ENCODE assay signal across 25 mouse cellular contexts in genomic region chr10:71148226-71148625, GRCm38 (mm10). TPM values are rescaled to one million over a fixed set of nuclear protein-coding genes. Genes with fewer than 3 reads are reported as not detected.
DNase-seq lines count a peak whose midpoint lies in the region; ATAC-seq and TF ChIP-seq lines count a peak whose summit lies in the region.
"Had no signal": no experiment of that assay in that cellular context is flagged by ENCODE, and none has a peak within 500 bp of the region (broad histone marks: within the 10 kb centered on the region; RNA-seq: fewer than 3 reads in every experiment).

No protein-coding gene starts in this region.

- no peak for DNase-seq in lung, embryonic 14.5 days
- DNase-seq in lung, postnatal 25 days (ENCODE audit: low spot score), result no peak
- no peak for DNase-seq in lung, postnatal 10 days
- peak; percentile 38 for DNase-seq in testis, postnatal 10 days (ENCODE audit: low spot score)
- no peak for DNase-seq in testis, postnatal 14 days (ENCODE audit: low spot score)
- no peak for DNase-seq in left cerebral cortex, postnatal 36 days (ENCODE audit: low spot score in 2 of 2)
- DNase-seq: adrenal gland, adult 8-10 months; adrenal gland, postnatal 14 days; adrenal gland, postnatal 36 days; cerebellum, adult 11-12 months; cerebellum, adult 2 months; cerebellum, adult 9-10 months; cerebellum, postnatal 10 days; cerebellum, postnatal 25 days; forebrain, postnatal 0 days had no signal

- ATAC-seq in lung, embryonic 14.5 days (ENCODE audit: insufficient read depth), result no peak
- no peak for ATAC-seq in lung, embryonic 16.5 days (ENCODE audit: low read depth)
- ATAC-seq: activated CD4-positive, CD25-positive, alpha-beta regulatory T cell, adult 4 months; forebrain, embryonic 15.5 days; forebrain, postnatal 0 days had no signal

- no peaks in the 10 kb centered on the region for H3K36me3 ChIP-seq in lung, embryonic 14.5 days (ENCODE audit: insufficient read depth)
- no peaks in the 10 kb centered on the region for H3K36me3 ChIP-seq in lung, embryonic 16.5 days (ENCODE audit: control insufficient read depth, insufficient read depth, low read length)
- H3K36me3 ChIP-seq: embryonic facial prominence, embryonic 10.5 days; embryonic facial prominence, embryonic 12.5 days; forebrain, embryonic 10.5 days; forebrain, embryonic 12.5 days had no signal

- intact Hi-C loops in left cerebral cortex, postnatal 36 days (cut with DNase I), result no loop called here

- 49% methylated on average over 9 of the region's 9 CpGs for WGBS in lung, embryonic 14.5 days
- WGBS in lung, embryonic 16.5 days, result 63% methylated on average over 9 of the region's 9 CpGs

- H3K4me3 ChIP-seq in lung, embryonic 14.5 days (ENCODE audit: low read depth, low read length), result no peak overlapping the region
- no peak overlapping the region for H3K4me3 ChIP-seq in lung, embryonic 16.5 days (ENCODE audit: low read length)
- H3K4me3 ChIP-seq in embryonic fibroblast, embryonic 13.5 days (ENCODE audit: insufficient read depth, low read length), result no peak overlapping the region
- H3K4me3 ChIP-seq: embryonic facial prominence, embryonic 10.5 days; embryonic facial prominence, embryonic 12.5 days; erythroblast, embryonic 14.5 days; forebrain, embryonic 10.5 days; forebrain, embryonic 12.5 days; forebrain, embryonic 15.5 days had no signal

- TF ChIP-seq POLR2A in embryonic fibroblast, embryonic 13.5 days (IDR thresholded peaks at IDR 0.05; ENCODE audit: low read depth, low read length), result no peak

- no peak overlapping the region for H3K4me2 ChIP-seq in lung, embryonic 14.5 days
- H3K4me2 ChIP-seq in lung, embryonic 16.5 days (ENCODE audit: low read depth, low read length), result no peak overlapping the region
- H3K4me2 ChIP-seq: embryonic facial prominence, embryonic 12.5 days; forebrain, embryonic 12.5 days; forebrain, embryonic 15.5 days had no signal

- no peak overlapping the region for H3K9ac ChIP-seq in lung, embryonic 14.5 days
- no peak overlapping the region for H3K9ac ChIP-seq in lung, embryonic 16.5 days (ENCODE audit: low read length)
- H3K9ac ChIP-seq: embryonic facial prominence, embryonic 12.5 days; forebrain, embryonic 12.5 days; forebrain, embryonic 15.5 days; forebrain, postnatal 0 days had no signal

- H3K4me1 ChIP-seq in lung, embryonic 14.5 days (ENCODE audit: insufficient read depth), result peaks cover 10% of the 10 kb centered on the region
- H3K4me1 ChIP-seq in lung, embryonic 16.5 days (replicated peaks; ENCODE audit: control insufficient read depth, insufficient read depth, low read length), result peaks cover 32% of the 10 kb centered on the region
- 0 out of 2 replicates have a peak, but pooled peaks cover 2% of the 10 kb centered on the region for H3K4me1 ChIP-seq in embryonic fibroblast, embryonic 13.5 days (ENCODE audit: control insufficient read depth, insufficient read depth, low read length)
- H3K4me1 ChIP-seq: forebrain, embryonic 15.5 days had no signal

- H3K27ac ChIP-seq in lung, embryonic 14.5 days (ENCODE audit: low read depth), result peak overlapping the region; percentile 64; the same call in 1 of the 2 replicates
- peak overlapping the region; percentile 62 for H3K27ac ChIP-seq in lung, embryonic 16.5 days (ENCODE audit: low read length)
- peak overlapping the region; percentile 87; the same call in 1 of the 2 replicates for H3K27ac ChIP-seq in embryonic fibroblast, embryonic 13.5 days (ENCODE audit: insufficient read depth, low read length)
- H3K27ac ChIP-seq: embryonic facial prominence, embryonic 10.5 days; embryonic facial prominence, embryonic 12.5 days; forebrain, embryonic 10.5 days; forebrain, embryonic 12.5 days; forebrain, embryonic 15.5 days had no signal

- H3K27me3 ChIP-seq in lung, embryonic 14.5 days (ENCODE audit: insufficient read depth, low read length), result no peaks in the 10 kb centered on the region
- no peaks in the 10 kb centered on the region for H3K27me3 ChIP-seq in lung, embryonic 16.5 days (ENCODE audit: control insufficient read depth, insufficient read depth, low read depth, low read length)
- H3K27me3 ChIP-seq: embryonic facial prominence, embryonic 12.5 days; forebrain, embryonic 12.5 days; forebrain, embryonic 15.5 days had no signal

- no peaks in the 10 kb centered on the region for H3K9me3 ChIP-seq in lung, embryonic 14.5 days (ENCODE audit: low read depth, low read length)
- no peaks in the 10 kb centered on the region for H3K9me3 ChIP-seq in lung, embryonic 16.5 days (ENCODE audit: control insufficient read depth, low read length)
- H3K9me3 ChIP-seq: embryonic facial prominence, embryonic 12.5 days; forebrain, embryonic 10.5 days had no signal

- no peak for TF ChIP-seq CTCF in lung, embryonic 14.5 days (IDR thresholded peaks at IDR 0.05; ENCODE audit: low read depth)
- no peak for TF ChIP-seq CTCF in embryonic fibroblast, embryonic 13.5 days (IDR thresholded peaks at IDR 0.05; ENCODE audit: borderline replicate concordance, insufficient read depth, low read length)

RNA-seq across cellular contexts. Expression of gene Bicc1, which starts 11.3 kb away (rescaled TPM):
- 26.4 and 27.9 TPM in 2 replicates for polyA plus RNA-seq in lung, embryonic 14.5 days (2014; fragmentation: Nextera tagmentation; extraction: Ambion mirVana)
- polyA plus RNA-seq in lung, embryonic 16.5 days (2015; fragmentation: Nextera tagmentation; extraction: Ambion mirVana), result 18.7 and 19.1 TPM in 2 replicates
- polyA plus RNA-seq in embryonic fibroblast, embryonic 13.5 days (2011; ENCODE audit: insufficient read length, low read depth, missing spikeins), result 53.8 and 86.8 TPM in 2 replicates
- 1 to 10 TPM; 4.2 to 5.6 TPM for total RNA-seq in left cerebral cortex, postnatal 36 days (2021)
- total RNA-seq: MEL had no signal
- polyA plus RNA-seq: erythroblast, embryonic 14.5 days had no signal
